Mouse (Mus musculus): ENCODE data around the gene Apod. TPM values are rescaled to one million over a fixed set of nuclear protein-coding genes. Genes with fewer than 3 reads are reported as not detected.

The Apod gene
- polyA plus RNA-seq, 1 experiment from 2014 or later, result 7.8 TPM

DNA sequence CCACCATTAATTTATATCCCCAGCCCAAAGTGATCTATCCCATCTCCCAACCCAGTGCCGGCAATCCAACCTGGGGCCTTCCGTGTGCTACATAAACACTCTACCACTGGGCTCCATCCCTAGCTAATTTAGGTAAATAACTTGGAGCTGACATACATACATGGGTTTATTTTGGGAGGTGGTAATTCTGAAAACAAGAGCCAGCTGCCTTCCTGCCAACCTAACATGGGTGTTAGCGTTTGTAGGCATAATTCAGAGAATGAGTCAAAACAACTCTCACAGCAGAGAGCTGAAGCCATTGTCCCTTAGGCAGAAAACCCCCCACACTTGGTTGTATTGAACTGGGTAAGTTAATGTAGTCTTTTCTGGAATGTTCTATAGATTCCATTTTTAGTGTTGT, 26.9 kb downstream of the Apod start:
- no peak overlapping the region for H3K4me2 ChIP-seq (ENCODE audit: low read depth, severe bottlenecking)
- H3K9me3 ChIP-seq (ENCODE audit: control insufficient read depth, low read length), result no peaks in the 10 kb centered on the region
- ATAC-seq (ENCODE audit: insufficient number of reproducible peaks, low FRiP score, low TSS enrichment, low read depth), result no peak
- no peaks in the 10 kb centered on the region for H3K27me3 ChIP-seq (ENCODE audit: control insufficient read depth, insufficient read depth, low read length)
- H3K4me1 ChIP-seq (ENCODE audit: control insufficient read depth, insufficient read depth, low read length), result no peaks in the 10 kb centered on the region
- H3K4me3 ChIP-seq (ENCODE audit: low read depth, low read length), result no peak overlapping the region
- H3K9ac ChIP-seq (ENCODE audit: low read length), result no peak overlapping the region
- DNase-seq (ENCODE audit: low spot score), result no peak
- no peak overlapping the region for H3K27ac ChIP-seq (replicated peaks; ENCODE audit: low read depth, low read length)
- H3K36me3 ChIP-seq (ENCODE audit: control insufficient read depth, insufficient read depth, low read length), result no peaks in the 10 kb centered on the region
- WGBS, result 80% methylated on average over 3 of the region's 3 CpGs

DNA sequence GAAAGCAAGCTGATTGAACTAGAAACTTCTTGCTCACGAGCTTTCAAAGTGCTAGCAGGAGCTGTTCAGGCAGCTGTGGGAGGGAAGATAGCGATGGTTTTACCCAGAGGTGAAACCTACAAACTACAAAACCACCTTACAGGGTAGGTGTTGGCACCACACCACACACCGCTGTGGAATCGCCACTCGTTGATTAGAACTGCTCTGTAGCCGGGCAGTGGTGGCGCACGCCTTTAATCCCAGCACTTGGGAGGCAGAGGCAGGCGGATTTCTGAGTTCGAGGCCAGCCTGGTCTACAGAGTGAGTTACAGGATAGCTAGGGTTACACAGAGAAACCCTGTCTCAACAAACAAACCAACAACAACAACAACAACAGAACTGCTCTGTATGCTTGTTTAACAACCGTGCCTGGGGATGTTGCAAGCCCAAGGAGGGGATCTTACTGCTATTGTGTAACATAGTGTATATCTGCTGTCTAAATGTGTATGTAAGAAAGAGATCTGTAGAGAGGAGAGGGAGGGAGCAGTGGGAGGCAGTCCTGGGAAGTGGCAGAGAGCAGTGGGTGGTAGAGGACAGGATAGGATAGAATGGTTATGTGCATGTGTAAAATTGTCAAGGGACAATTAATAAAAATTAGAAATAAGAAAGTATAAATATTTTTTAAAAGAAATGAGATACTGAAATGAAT, 27.7 kb downstream of the Apod start:
- WGBS, result 91% methylated on average over 11 of the region's 11 CpGs
- Histone ChIP-seq H3K36me3 (ENCODE audit: control insufficient read depth, insufficient read depth, low read length) (no peaks in the 10 kb centered on the region), H3K4me1 (ENCODE audit: control insufficient read depth, insufficient read depth, low read length) (no peaks in the 10 kb centered on the region), H3K27ac (replicated peaks; ENCODE audit: low read depth, low read length) (no peak overlapping the region), H3K9me3 (ENCODE audit: control insufficient read depth, low read length) (no peaks in the 10 kb centered on the region), H3K27me3 (ENCODE audit: control insufficient read depth, insufficient read depth, low read length) (no peaks in the 10 kb centered on the region), H3K4me3 (ENCODE audit: low read depth, low read length) (no peak overlapping the region), H3K4me2 (ENCODE audit: low read depth, severe bottlenecking) (no peak overlapping the region), H3K9ac (ENCODE audit: low read length) (no peak overlapping the region)
- ATAC-seq (ENCODE audit: insufficient number of reproducible peaks, low FRiP score, low TSS enrichment, low read depth) (no peak), DNase-seq (ENCODE audit: low spot score) (no peak)

DNA sequence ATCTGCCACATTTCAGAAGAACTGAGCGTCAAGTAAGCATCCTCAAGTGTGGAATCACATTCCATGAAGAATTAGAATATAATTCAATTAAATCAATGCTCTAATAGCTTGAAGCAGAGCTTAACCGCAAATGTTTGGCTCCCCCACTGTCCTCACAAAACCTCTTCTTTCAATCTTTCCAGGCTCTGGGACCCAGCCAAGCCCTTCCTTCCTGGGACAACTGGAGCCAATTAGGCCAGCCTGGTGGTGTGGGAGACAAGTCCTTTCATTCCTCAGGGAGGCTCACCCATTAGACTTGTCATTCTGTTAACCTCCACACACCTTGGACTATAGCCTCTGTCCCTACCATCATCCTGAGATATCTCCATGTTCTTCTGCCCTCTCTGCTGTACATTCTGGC, 32.6 kb downstream of the Apod start:
- Histone ChIP-seq H3K4me2 (ENCODE audit: low read depth, severe bottlenecking) (no peak overlapping the region), H3K36me3 (ENCODE audit: control insufficient read depth, insufficient read depth, low read length) (no peaks in the 10 kb centered on the region), H3K9ac (ENCODE audit: low read length) (no peak overlapping the region), H3K9me3 (ENCODE audit: control insufficient read depth, low read length) (no peaks in the 10 kb centered on the region), H3K4me3 (ENCODE audit: low read depth, low read length) (no peak overlapping the region), H3K4me1 (ENCODE audit: control insufficient read depth, insufficient read depth, low read length) (no peaks in the 10 kb centered on the region), H3K27ac (replicated peaks; ENCODE audit: low read depth, low read length) (no peak overlapping the region), H3K27me3 (ENCODE audit: control insufficient read depth, insufficient read depth, low read length) (no peaks in the 10 kb centered on the region)
- ATAC-seq (ENCODE audit: insufficient number of reproducible peaks, low FRiP score, low TSS enrichment, low read depth) (no peak), DNase-seq (ENCODE audit: low spot score) (no peak)
- 88% methylated on average over 2 of the region's 2 CpGs for WGBS

DNA sequence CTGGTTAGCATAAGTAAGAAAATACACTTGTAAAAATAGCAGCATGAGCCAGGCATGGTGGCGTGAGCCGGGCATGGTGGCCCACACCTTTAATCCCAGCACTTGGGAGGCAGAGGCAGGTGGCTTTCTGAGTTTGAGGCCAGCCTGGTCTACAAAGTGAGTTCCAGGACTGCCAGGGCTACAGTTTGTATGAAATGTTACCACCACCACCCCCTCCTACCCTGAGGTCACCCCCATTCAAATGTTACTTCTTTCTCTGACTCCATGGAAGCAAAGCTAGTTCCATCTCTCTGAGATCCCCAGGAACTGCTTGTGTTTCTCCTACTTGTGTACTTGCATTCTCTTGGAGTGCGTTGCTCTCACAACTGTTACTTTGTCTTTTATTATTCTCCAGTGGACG, 34.4 kb downstream of the Apod start:
- no peak for DNase-seq (ENCODE audit: low spot score)
- Histone ChIP-seq H3K9me3 (ENCODE audit: control insufficient read depth, low read length) (no peaks in the 10 kb centered on the region), H3K36me3 (ENCODE audit: control insufficient read depth, insufficient read depth, low read length) (no peaks in the 10 kb centered on the region), H3K27ac (replicated peaks; ENCODE audit: low read depth, low read length) (no peak overlapping the region), H3K27me3 (ENCODE audit: control insufficient read depth, insufficient read depth, low read length) (no peaks in the 10 kb centered on the region), H3K4me3 (ENCODE audit: low read depth, low read length) (no peak overlapping the region), H3K4me2 (ENCODE audit: low read depth, severe bottlenecking) (no peak overlapping the region), H3K9ac (ENCODE audit: low read length) (no peak overlapping the region), H3K4me1 (ENCODE audit: control insufficient read depth, insufficient read depth, low read length) (no peaks in the 10 kb centered on the region)
- no peak for ATAC-seq (ENCODE audit: insufficient number of reproducible peaks, low FRiP score, low TSS enrichment, low read depth)
- 83% methylated on average over 4 of the region's 4 CpGs for WGBS

DNA sequence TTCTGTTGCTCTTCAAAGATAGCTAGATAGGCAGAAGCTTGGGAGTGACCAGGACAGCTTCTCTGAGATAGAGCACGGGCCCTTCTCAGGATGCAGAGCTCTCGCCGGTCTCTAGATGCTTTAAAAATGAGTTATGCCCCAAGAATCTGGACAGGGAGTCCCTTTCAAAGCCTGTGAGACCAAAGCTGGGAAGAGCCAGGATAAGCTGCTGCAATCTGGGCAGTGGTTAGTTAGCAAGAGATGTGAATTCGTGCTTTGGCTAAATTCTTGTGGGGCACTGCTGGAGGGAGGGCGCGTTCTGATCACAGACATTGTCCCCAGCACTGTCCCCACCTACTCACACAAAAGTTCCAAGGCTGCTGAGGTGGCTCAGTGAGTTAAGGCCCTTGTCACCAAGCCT, 36.0 kb downstream of the Apod start:
- no peak overlapping the region for H3K27ac ChIP-seq (replicated peaks; ENCODE audit: low read depth, low read length)

DNA sequence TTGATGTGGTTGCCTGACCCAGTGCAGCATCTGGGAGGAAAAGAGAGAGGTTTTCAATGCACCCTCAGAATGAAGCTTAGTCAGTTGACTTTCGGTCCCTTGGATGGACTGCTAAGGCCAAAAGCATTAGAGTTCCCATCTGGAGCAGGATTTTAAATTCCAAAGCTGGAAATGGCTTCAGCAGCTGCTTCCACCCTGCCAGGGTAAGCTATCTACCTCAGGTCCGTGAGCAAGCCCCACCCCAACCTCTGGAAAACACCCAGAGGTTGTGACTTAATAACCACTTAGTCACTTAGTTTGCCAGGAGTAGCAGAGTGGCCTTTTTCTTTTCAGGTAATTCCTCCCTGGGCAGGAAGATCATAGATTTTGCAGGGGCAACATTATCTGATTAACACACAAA, 36.5 kb downstream of the Apod start:
- H3K36me3 ChIP-seq (ENCODE audit: control insufficient read depth, insufficient read depth, low read length), result no peaks in the 10 kb centered on the region
- no peak overlapping the region for H3K27ac ChIP-seq (replicated peaks; ENCODE audit: low read depth, low read length)
- no peaks in the 10 kb centered on the region for H3K9me3 ChIP-seq (ENCODE audit: control insufficient read depth, low read length)
- 57% methylated on average over 2 of the region's 2 CpGs for WGBS
- peaks cover 6% of the 10 kb centered on the region; the same call in 1 of the 2 replicates for H3K4me1 ChIP-seq (ENCODE audit: control insufficient read depth, insufficient read depth, low read length)
- H3K4me3 ChIP-seq (ENCODE audit: low read depth, low read length), result no peak overlapping the region
- DNase-seq (ENCODE audit: low spot score), result no peak
- H3K4me2 ChIP-seq (ENCODE audit: low read depth, severe bottlenecking), result no peak overlapping the region
- no peak overlapping the region for H3K9ac ChIP-seq (ENCODE audit: low read length)
- no peaks in the 10 kb centered on the region for H3K27me3 ChIP-seq (ENCODE audit: control insufficient read depth, insufficient read depth, low read length)
- ATAC-seq (ENCODE audit: insufficient number of reproducible peaks, low FRiP score, low TSS enrichment, low read depth), result no peak

More for the DNA sequence above, 36.0 kb downstream of the Apod start:
- ATAC-seq (ENCODE audit: insufficient number of reproducible peaks, low FRiP score, low TSS enrichment, low read depth), result no peak
- no peaks in the 10 kb centered on the region for H3K9me3 ChIP-seq (ENCODE audit: control insufficient read depth, low read length)
- H3K4me3 ChIP-seq (ENCODE audit: low read depth, low read length), result no peak overlapping the region
- peaks cover under 1% of the 10 kb centered on the region; the same call in 1 of the 2 replicates for H3K4me1 ChIP-seq (ENCODE audit: control insufficient read depth, insufficient read depth, low read length)
- no peaks in the 10 kb centered on the region for H3K27me3 ChIP-seq (ENCODE audit: control insufficient read depth, insufficient read depth, low read length)
- H3K4me2 ChIP-seq (ENCODE audit: low read depth, severe bottlenecking), result no peak overlapping the region
- no peaks in the 10 kb centered on the region for H3K36me3 ChIP-seq (ENCODE audit: control insufficient read depth, insufficient read depth, low read length)
- H3K9ac ChIP-seq (ENCODE audit: low read length), result no peak overlapping the region
- no peak for DNase-seq (ENCODE audit: low spot score)
- WGBS, result 67% methylated on average over 6 of the region's 6 CpGs

DNA sequence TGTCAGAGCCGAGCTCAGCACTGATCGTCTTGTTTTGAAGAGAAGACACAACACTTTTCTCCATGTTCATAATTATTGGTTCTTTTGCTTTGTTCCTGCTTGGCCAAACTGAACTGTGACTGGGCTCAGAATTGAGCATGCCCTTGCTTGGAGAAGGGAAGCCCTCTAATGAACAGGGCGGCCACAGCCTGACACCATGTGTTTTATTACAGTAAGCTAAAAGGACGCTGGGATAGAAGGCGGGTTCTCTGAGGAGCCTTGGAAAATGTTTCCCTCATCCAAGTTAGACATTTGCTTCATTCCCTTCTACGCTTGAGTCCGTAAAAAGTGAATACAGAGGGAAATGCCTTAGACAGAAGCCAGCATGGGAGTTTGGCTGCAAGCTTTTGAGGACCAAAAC, 37.6 kb downstream of the Apod start:
- no peak for ATAC-seq (ENCODE audit: insufficient number of reproducible peaks, low FRiP score, low TSS enrichment, low read depth)
- no peak overlapping the region for H3K9ac ChIP-seq (ENCODE audit: low read length)
- no peaks in the 10 kb centered on the region for H3K9me3 ChIP-seq (ENCODE audit: control insufficient read depth, low read length)
- H3K4me3 ChIP-seq (ENCODE audit: low read depth, low read length), result no peak overlapping the region
- 79% methylated on average over 7 of the region's 7 CpGs for WGBS
- H3K36me3 ChIP-seq (ENCODE audit: control insufficient read depth, insufficient read depth, low read length), result no peaks in the 10 kb centered on the region
- no peaks in the 10 kb centered on the region for H3K27me3 ChIP-seq (ENCODE audit: control insufficient read depth, insufficient read depth, low read length)
- peaks cover 14% of the 10 kb centered on the region; the same call in 1 of the 2 replicates for H3K4me1 ChIP-seq (ENCODE audit: control insufficient read depth, insufficient read depth, low read length)
- H3K27ac ChIP-seq (replicated peaks; ENCODE audit: low read depth, low read length), result no peak overlapping the region
- no peak overlapping the region for H3K4me2 ChIP-seq (ENCODE audit: low read depth, severe bottlenecking)
- DNase-seq (ENCODE audit: low spot score), result no peak

DNA sequence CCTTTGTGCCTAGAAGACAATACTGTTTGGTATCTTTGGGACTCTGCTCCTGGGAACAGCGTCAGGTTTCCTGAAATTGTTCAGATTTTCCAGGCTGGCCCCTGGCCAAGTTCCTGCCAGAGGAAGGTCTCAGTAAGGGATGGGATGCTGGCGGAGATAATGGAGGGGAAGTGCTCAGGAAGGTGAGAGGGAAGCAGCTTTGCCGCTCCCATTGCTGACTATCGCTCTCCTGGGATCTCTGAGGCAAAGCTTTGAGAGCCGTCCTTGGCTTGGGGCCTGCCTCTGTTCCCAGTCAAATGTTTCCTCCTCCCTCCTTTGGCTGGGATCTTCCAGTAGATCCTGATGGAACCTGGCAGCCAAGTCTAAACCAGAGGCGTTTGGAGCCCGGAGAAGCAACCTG, 38.1 kb downstream of the Apod start:
- 75% methylated on average over 7 of the region's 7 CpGs for WGBS
- H3K9me3 ChIP-seq (ENCODE audit: control insufficient read depth, low read length), result no peaks in the 10 kb centered on the region
- DNase-seq (ENCODE audit: low spot score), result no peak
- H3K27ac ChIP-seq (replicated peaks; ENCODE audit: low read depth, low read length), result no peak overlapping the region
- no peak for ATAC-seq (ENCODE audit: insufficient number of reproducible peaks, low FRiP score, low TSS enrichment, low read depth)
- no peaks in the 10 kb centered on the region for H3K27me3 ChIP-seq (ENCODE audit: control insufficient read depth, insufficient read depth, low read length)
- no peak overlapping the region for H3K4me2 ChIP-seq (ENCODE audit: low read depth, severe bottlenecking)
- no peak overlapping the region for H3K4me3 ChIP-seq (ENCODE audit: low read depth, low read length)
- H3K4me1 ChIP-seq (ENCODE audit: control insufficient read depth, insufficient read depth, low read length), result peaks cover 14% of the 10 kb centered on the region; the same call in 1 of the 2 replicates
- H3K36me3 ChIP-seq (ENCODE audit: control insufficient read depth, insufficient read depth, low read length), result no peaks in the 10 kb centered on the region
- no peak overlapping the region for H3K9ac ChIP-seq (ENCODE audit: low read length)

All from limb, embryonic 11.5 days (tissue).